Mouse (Mus musculus) Patski (cell line): ENCODE data around the gene AI661453. TPM values are rescaled to one million over a fixed set of nuclear protein-coding genes. Genes with fewer than 3 reads are reported as not detected.
"Not testable (repeated sequence)": the region's sequence is repeated elsewhere in the genome, so short reads cannot be mapped to it uniquely, and the experiment has no call there.

Experiments used
- ATAC-seq: fragments of 100-300 bp; one replicate; pipeline ENCODE4 v1.8.0; 2021
- CTCF ChIA-PET: fragments of 350-600 bp; sonication (Branson Sonifier 250); formaldehyde crosslinking; loops from one replicate; lab custom pipeline; 2022; ENCODE audit warnings: inconsistent platforms; lab: Charles Lee
- POLR2A ChIA-PET: fragments of 350-600 bp; sonication (Branson Sonifier 250); formaldehyde crosslinking; loops from one replicate; lab custom pipeline; 2022; ENCODE audit warnings: antibody characterized with exemption, inconsistent platforms; lab: Charles Lee
- DNase-seq: peaks from one replicate; pipeline ENCODE4 v3.0.0-alpha.2; 2011; ENCODE audit warnings: low read depth, low spot score
- H3K27me3 ChIP-seq: fragments of 371-371 bp; one replicate; pipeline ENCODE4 v1.5.1; 2021
- CTCF ChIP-seq: fragments of 100-300 bp; IDR thresholded peaks from one replicate; pipeline ENCODE4 v1.5.1; 2021
- in situ Hi-C: fragments of 300-500 bp; cut with MboI; formaldehyde crosslinking; loops from 3 replicates; pipeline ENCODE4 v1.11.1; 2018; ENCODE audit warnings: low pct_unique_long_range_greater_than_20kb, mixed read lengths
- polyA plus RNA-seq: library from polyadenylated mRNA; unstranded; gene quantifications from one replicate; pipeline ENCODE4 v1.2.3, GENCODE M21; 2021

The AI661453 gene
- polyA plus RNA-seq, 1 experiment from 2014 or later, result 20.0 TPM

DNA sequence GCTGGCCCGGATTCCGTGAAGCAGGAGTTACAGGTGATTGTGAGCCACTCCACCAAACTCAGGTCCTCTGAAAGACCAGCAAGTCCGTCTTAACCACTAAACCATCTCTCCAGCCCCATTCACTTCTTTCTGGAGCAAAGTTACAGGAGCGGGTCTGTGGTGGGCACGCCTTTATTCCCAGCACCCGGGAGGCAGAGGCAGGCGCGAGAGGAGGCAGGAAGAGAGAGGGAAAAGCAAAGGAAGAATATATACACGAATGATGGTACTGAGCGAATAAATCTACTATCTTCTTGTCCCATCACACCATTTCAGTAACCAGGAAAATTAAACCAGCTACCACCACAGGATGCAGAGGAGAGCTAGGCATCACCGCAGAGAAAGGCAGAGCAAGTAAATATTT lies 65.1 kb downstream of the AI661453 start:
- no peak for ATAC-seq
- ChIA-PET POLR2A (no interaction called here), CTCF (interaction anchor here (0.6 to 1.2 kb wide), 3 partner anchors 9 to 115 kb away, joined by 3 read pairs; no protein-coding TSS in a partner anchor)
- in situ Hi-C loops, result no loop called here
- no peak for DNase-seq
- TF ChIP-seq CTCF, result no peak
- H3K27me3 ChIP-seq, result no peaks in the 10 kb centered on the region

DNA sequence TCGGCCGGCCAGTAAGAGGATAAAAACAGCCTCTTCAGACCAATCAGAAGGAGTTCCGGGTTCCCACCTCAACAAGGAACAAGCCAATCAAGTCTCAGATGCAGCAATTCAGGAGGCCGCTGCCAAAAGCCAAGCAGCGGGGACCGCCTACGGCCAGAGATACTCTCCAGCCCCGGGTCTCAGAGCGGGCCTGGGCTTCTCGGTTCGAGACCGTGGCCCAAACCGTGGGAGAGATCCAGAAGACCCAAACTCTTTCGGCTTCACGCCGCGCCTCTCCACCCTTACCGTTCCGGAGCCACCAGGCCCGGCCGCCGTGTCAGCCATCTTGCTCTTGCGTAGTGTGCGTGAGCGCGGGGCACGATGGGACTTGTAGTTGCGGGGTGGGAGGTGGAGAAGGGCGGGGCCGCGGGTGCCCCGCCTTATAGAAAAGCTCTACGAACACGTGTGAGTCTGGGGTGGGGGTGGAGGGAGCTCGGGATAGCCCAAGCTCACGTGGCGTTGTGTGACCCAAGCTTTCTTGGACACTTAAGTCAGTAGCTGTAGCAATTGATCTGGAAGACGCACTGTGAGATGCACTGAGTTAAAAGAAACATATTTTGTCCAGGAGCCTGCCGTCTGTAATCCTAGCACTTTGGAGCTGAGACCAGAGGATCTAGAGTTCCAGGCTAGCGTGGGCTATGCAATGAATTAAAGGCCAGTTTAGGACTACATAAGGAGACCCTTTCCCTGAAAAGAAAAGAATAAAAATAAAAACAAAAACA lies 65.7 kb downstream of the AI661453 start, which contains the start of gene Taf8:
Taf8 (minus strand) TSS at position 347 of the 761 bp plus-strand sequence.
- ChIA-PET POLR2A (interaction anchor here (0.9 kb wide), 1 partner anchor 9 kb away, joined by 3 read pairs; no protein-coding TSS in a partner anchor), CTCF (interaction anchor here (0.6 to 1.2 kb wide), 2 partner anchors 9 to 26 kb away, joined by 3 read pairs; no protein-coding TSS in a partner anchor)
- TF ChIP-seq CTCF, result no peak
- DNase-seq, result no peak
- in situ Hi-C loops, result no loop called here
- H3K27me3 ChIP-seq, result no peaks in the 10 kb centered on the region
- peak; percentile 88 for ATAC-seq

DNA sequence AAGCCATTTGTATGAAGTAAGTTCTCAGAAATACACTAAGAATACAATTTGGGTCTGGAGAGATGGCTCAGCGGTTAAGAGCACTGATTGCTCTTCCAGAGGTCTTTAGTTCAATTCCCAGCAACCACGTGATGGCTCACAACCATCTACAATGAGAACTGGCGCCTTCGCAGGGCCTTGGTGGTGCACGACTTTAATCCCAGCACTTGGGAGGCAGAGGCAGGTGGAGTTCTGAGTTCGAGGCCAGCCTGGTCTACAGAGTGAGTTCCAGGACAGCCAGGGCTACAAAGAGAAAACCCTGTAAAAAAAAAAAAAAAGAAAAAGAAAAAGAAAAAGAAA lies 66.3 kb downstream of the AI661453 start:
- CTCF ChIA-PET, DNase-seq, H3K27me3 ChIP-seq, ATAC-seq, in situ Hi-C loops: not testable (repeated sequence)
- POLR2A ChIA-PET, result interaction anchor here (0.9 kb wide), 1 partner anchor 8 kb away, joined by 3 read pairs; no protein-coding TSS in a partner anchor

DNA sequence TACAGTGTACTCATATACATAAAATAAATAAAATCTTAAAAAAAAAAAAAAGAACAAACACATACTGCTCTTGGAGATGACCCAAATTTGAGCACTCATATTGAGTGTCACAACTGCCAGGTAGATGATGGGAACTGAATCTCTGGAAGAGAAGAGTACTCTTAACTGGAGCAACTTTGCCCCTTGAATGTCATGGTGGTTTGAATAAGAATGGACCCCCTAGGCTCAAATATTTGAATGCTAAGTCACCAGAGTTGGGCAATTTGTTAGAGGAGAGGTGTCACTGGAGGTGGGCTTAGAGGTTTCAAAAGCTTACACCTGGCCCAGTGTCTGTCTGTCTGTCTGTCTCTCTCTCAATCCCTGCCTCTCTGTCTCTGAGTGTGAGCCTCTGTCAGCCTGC lies 67.3 kb downstream of the AI661453 start:
- ChIA-PET CTCF (no interaction called here), POLR2A (no interaction called here)
- TF ChIP-seq CTCF, result no peak
- in situ Hi-C loops, result no loop called here
- ATAC-seq (no peak), DNase-seq (no peak)
- H3K27me3 ChIP-seq, result no peaks in the 10 kb centered on the region

DNA sequence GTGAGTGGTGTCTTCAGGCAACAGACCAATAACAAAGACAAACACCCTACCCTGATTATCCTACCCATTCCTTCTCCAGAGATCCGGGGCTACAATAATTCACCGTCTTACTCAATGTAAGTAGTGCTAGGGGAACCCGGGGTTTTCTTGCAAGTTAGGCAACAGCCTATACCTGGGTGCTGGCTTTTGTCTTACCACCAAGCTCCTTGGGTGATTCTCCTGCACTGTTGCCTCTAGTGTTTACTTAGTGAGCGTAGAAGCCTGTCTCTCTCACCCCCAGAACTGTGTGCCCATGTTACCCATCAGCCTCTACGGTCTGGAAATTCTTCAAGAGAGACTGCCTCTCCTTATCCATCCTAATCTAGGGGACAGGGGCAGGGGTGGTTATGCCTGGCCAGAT lies 67.8 kb downstream of the AI661453 start:
- DNase-seq, result no peak

DNA sequence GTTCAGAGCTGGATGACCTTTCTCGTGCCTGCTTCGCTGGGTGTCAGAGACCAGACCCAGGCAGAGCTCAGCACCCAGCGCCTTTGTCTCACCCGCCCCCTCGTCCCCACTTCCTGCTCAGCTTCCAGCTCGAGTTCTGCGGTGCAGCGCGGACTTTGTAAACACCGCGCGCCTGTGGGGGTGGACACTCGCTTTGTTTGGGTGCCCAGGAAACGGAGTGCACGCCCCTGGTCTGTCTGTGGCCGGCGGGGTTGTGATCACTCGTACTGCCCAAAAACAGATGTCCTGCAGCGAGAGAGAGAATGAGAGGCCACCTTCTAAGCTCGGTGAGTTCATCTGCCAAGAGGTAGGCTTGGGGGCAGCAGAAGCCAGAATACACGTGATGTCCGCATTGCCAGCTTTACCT lies 68.5 kb downstream of the AI661453 start, which contains the start of gene Ccnd3:
Ccnd3 (plus strand) TSS at position 111 of the 406 bp plus-strand sequence.
- ChIA-PET POLR2A (no interaction called here), CTCF (no interaction called here)
- H3K27me3 ChIP-seq, result no peaks in the 10 kb centered on the region
- DNase-seq (no peak), ATAC-seq (peak; percentile 27)
- no peak for TF ChIP-seq CTCF
- in situ Hi-C loops, result no loop called here

More for the DNA sequence above, 67.8 kb downstream of the AI661453 start:
- H3K27me3 ChIP-seq, result no peaks in the 10 kb centered on the region
- ChIA-PET CTCF (no interaction called here), POLR2A (no interaction called here)
- TF ChIP-seq CTCF, result no peak
- ATAC-seq, result no peak
- in situ Hi-C loops, result no loop called here

DNA sequence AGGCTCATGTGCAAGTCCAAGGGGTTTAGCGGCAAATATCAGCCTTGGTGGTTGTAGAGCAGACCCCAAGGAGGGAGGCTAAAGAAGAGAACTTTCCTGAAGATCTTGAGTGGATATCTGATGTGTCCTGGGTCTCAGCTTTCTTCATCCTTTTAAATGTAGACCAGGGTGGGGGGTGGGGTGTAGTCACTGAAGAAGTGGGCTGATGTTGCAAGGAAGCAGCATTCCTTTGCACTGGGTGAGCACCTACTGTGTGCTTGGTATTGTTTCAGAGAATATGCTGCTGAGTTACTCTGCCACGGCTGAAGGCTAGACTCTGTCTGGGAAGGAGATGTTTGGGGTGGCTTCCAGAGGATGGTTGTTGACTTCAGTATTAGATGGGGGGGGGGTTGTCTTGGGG lies 69.2 kb downstream of the AI661453 start:
- CTCF ChIA-PET, result no interaction called here
- in situ Hi-C loops, result no loop called here
- POLR2A ChIA-PET, result interaction anchor here (0.7 kb wide), 1 partner anchor 10 kb away, joined by 3 read pairs; no protein-coding TSS in a partner anchor
- no peaks in the 10 kb centered on the region for H3K27me3 ChIP-seq
- no peak for ATAC-seq
- no peak for DNase-seq
- no peak for TF ChIP-seq CTCF

DNA sequence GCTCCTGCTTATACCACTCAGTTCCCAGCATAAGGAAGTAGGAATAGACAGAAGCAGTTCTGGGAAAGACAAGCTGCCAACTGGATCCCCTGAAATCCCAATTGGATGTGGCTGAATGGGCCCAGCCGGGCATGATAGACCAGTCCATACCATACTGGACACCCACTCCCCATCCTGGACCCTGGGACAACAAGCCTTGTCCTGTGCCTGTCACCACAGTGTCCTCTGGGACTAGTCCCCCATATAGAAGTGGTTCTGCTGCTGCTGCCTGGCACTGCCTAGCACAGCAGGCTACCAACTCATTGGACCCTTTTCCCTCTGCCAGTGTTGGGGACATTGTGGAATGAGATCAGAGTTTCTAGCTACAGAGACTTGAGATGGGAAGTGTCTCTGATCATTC lies 69.6 kb downstream of the AI661453 start:
- ChIA-PET CTCF (no interaction called here), POLR2A (interaction anchor here (0.7 kb wide), 1 partner anchor 10 kb away, joined by 3 read pairs; no protein-coding TSS in a partner anchor)
- TF ChIP-seq CTCF, result no peak
- in situ Hi-C loops, result no loop called here
- DNase-seq, result no peak
- H3K27me3 ChIP-seq, result no peaks in the 10 kb centered on the region
- ATAC-seq, result no peak

DNA sequence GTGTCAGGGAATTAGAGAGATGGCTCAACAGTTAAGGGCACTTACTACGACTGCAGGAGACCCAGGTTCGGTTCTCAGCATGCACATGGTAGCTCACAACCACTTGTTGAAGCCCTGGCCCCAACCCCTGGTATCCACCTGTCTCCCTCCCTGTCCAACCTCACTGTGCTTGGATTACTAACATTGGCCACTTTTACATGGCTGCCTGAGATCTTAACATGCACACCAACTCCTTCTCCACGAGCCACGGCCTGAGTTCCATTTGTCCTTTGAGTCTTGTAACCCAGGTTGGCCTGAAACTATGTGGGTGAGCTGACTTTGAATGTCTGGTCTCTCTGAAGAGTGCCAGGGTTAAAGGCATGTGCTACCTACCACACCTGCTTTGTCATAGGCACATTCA lies 70.3 kb downstream of the AI661453 start:
- no peaks in the 10 kb centered on the region for H3K27me3 ChIP-seq
- CTCF ChIA-PET, result no interaction called here
- in situ Hi-C loops, result no loop called here
- no peak for ATAC-seq
- TF ChIP-seq CTCF, result no peak
- no peak for DNase-seq
- POLR2A ChIA-PET, result no interaction called here

DNA sequence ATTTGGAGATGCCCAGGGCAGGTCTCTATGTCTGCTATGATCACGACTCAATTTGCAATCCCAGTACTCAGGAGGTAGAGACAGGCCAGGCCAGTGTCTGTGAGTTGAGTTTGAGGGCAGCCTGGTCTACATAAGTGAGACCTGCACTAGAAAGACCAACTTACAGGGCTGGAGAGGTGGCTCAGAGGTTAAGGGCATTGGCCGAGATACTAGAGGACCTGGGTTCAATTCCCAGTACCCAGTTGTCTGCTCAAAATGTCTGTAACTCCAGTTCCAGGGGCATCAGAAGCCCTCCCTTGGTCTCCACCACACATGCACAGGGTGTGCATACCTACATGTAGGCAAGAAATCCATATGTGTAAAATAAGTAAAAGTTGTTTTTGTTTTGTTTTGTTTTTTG lies 71.1 kb downstream of the AI661453 start:
- CTCF ChIA-PET, result no interaction called here
- no peaks in the 10 kb centered on the region for H3K27me3 ChIP-seq
- ATAC-seq (no peak), DNase-seq (no peak)
- no peak for TF ChIP-seq CTCF
- in situ Hi-C loops, result no loop called here
- POLR2A ChIA-PET, result no interaction called here

DNA sequence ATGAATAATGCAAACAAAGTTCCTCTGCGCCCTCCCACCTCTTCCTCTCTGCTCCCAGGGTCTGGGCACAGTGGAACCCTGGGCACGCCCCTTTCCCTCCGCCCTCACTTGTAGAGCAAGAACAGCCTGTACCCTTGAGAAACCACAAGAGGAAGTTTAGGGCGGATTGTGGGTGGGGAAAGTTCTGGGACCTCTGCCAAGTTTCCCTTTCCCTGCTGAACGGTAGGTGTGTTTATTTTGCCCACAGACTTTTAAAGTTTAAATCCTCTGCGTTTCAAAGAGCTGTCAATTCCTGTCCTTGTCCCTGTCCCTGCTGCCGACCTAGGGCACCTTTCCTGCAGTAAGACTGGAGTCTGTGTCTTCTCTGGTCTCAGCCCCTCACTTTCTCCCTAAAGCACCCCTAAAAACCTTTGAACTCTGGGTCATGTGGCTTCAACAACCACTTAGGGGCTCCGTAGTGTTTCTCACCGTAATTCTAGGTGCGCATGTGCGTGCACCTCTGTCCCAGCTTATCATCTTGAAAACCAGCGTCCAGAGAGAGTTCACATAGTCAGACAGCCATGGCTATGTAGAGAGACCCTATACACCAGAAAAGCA lies 71.7 kb downstream of the AI661453 start:
- peak; percentile 27 for ATAC-seq
- ChIA-PET POLR2A (interaction anchor here (0.7 kb wide), 1 partner anchor 65 kb away, joined by 3 read pairs; no protein-coding TSS in a partner anchor), CTCF (no interaction called here)
- H3K27me3 ChIP-seq, result no peaks in the 10 kb centered on the region
- in situ Hi-C loops, result no loop called here
- TF ChIP-seq CTCF, result no peak
- no peak for DNase-seq
